Mouse (Mus musculus): ENCODE measurements around the gene Ptgir.
A peak's percentile ranks its signal among the peaks of the same experiment; 100 is the strongest.

Gene Ptgir

DNA sequence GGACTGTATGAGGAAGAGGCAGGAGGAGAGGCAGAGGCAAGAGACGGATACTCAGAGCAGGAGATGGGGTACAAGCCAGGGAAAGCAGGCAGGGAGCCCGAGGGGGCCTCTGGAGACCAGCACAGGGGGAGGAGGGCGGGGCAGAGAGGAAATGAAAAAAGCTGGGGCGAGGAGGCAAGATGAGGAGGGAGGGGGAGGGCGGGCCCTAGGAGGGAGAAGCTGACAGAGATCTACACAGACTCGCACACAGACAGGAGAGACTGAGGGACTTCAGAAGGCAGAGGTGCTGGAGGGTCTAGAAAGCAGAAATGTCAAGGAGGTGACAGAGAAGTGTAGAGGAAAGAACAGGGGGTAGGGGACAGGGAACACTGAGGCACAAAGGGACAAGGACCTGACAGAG is at the start of gene Ptgir:
Ptgir (plus strand) TSS at position 210 of the 400 bp plus-strand sequence.
- DNase-seq (ENCODE audit: low read depth), result peak; percentile 69

DNA sequence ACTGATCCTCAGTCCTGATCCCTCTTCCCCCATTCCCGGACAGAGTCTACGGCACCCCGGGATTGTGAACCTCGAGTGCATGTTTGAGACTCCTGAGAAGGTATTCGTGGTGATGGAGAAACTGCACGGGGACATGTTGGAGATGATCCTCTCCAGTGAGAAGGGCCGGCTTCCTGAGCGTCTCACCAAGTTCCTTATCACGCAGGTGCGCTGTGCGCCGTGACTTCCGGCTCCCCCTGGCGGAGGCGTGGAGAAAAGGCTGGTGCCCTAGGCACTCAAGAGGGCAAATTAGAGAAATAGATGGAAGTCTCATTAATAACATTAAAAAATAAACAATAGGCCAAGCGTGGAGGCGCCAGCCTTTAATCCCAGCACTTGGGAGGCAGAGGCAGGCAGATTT is 48.0 kb upstream of the Ptgir start:
- DNase-seq (ENCODE audit: low read depth), result peak; percentile 74

GRCm38 (mm10) chr7:16859902-16860651 is 46.2 kb upstream of the Ptgir start:
- DNase-seq (ENCODE audit: low read depth), result peak; percentile 85

- no peak for DNase-seq (ENCODE audit: low read depth)
Measured at GRCm38 (mm10) chr7:16867488-16867887, 38.8 kb upstream of the Ptgir start.

GRCm38 (mm10) chr7:16869497-16869896 is 36.8 kb upstream of the Ptgir start:
- no peak for DNase-seq (ENCODE audit: low read depth)

GRCm38 (mm10) chr7:16871600-16871999 is 34.7 kb upstream of the Ptgir start:
- DNase-seq (ENCODE audit: low read depth), result no peak

DNA sequence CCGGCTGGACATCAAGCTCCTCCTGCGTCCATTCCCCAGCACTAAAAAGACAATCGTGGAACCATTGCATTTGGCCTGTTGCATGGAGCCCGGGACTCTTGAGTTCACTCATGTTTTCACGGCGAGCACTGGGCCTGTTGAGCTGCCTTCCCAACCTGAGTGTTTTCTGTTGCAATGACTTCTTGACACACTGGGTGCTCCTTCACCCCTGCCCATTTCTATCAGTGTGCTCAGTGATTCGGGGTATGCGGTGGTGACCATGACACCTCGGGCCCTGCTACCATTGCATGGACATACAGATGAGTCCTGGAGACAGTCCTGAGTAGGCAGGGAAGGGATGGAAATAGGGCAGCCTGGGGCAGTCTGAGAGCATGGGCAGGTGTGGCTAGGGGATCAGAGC is 33.8 kb upstream of the Ptgir start:
- DNase-seq (ENCODE audit: low read depth), result no peak

GRCm38 (mm10) chr7:16873392-16873791 is 32.9 kb upstream of the Ptgir start:
- peak; percentile 36 for DNase-seq (ENCODE audit: low read depth)

DNA sequence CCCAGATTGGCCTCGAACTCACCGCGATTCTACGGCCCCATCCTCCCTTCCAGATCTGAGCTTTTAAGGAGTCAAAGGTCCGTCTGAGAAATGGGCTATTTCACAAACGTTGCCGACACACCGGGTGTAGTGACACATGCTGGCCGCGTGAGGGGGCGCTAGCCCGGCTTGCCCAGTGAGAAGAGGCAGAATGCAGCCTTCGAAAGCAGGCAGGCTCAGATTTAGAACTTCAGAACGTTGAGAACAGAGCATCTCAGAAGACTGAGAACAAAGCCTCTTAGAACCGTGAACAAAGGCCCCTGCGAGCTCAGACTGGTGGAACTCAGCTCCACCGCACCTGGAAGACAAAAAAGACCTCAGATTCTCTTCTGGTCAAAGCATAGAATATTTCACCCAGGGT is 32.1 kb upstream of the Ptgir start:
- peak; percentile 91 for DNase-seq (ENCODE audit: low read depth)

GRCm38 (mm10) chr7:16874756-16875309 is 31.5 kb upstream of the Ptgir start:
- peak; percentile 100 for DNase-seq (ENCODE audit: low read depth)

DNA sequence AGATGAGACGGTGACA is 31.2 kb upstream of the Ptgir start, which contains the start of gene Dact3:
Dact3 (plus strand) TSS at position 8 of the 16 bp plus-strand sequence.
- no peak for DNase-seq (ENCODE audit: low read depth)

GRCm38 (mm10) chr7:16875326-16875725 is 31.0 kb upstream of the Ptgir start:
- DNase-seq (ENCODE audit: low read depth), result no peak

DNA sequence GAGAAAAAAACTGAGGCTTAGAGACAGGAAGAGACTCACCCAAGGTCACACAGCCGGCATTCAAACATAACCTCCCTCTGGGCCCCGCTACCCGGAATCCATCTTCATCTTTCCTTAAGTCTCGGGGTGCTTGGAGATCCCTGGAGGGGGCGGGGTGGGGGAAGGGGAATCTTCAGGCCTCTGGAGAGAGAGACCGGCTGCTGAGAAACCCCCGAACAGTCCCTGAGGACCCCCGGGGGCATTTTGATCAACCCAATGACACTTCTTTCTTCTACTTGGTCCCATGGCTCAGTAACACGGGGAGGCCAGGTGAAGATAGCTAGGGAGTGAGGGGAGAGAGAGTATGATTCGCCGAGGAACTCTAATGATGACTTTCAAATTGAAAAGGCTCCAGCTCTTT is 30.3 kb upstream of the Ptgir start:
- DNase-seq (ENCODE audit: low read depth), result peak; percentile 42

- DNase-seq (ENCODE audit: low read depth), result peak; percentile 29
Measured at GRCm38 (mm10) chr7:16876608-16877007, 29.7 kb upstream of the Ptgir start.

- DNase-seq (ENCODE audit: low read depth), result peak; percentile 42
Measured at GRCm38 (mm10) chr7:16877717-16878116, 28.6 kb upstream of the Ptgir start.

GRCm38 (mm10) chr7:16879796-16880547 is 26.3 kb upstream of the Ptgir start:
- DNase-seq (ENCODE audit: low read depth), result no peak

GRCm38 (mm10) chr7:16880615-16881014 is 25.7 kb upstream of the Ptgir start:
- DNase-seq (ENCODE audit: low read depth), result no peak

- DNase-seq (ENCODE audit: low read depth), result no peak
Measured at GRCm38 (mm10) chr7:16883162-16883561, 23.1 kb upstream of the Ptgir start.

DNA sequence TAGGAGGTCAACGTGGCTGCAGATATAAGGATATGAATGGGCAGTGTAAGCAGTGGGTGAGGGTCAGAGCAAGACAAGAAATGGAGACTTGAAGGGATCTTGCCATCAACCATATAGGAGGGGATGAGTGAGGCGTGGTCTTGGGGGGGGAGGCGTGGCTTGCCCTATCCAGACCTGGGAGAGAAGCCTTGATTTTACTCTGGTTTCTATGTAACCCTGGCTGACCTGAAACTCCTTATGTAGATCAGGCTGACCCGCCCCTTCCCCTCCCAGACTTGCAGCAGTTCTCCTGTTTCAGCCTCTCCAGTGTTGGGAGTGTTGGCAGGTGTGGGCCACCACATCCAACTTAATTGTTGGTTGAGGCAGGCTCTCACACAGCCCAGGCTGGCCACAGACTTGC is 22.0 kb upstream of the Ptgir start:
- no peak for DNase-seq (ENCODE audit: low read depth)

DNA sequence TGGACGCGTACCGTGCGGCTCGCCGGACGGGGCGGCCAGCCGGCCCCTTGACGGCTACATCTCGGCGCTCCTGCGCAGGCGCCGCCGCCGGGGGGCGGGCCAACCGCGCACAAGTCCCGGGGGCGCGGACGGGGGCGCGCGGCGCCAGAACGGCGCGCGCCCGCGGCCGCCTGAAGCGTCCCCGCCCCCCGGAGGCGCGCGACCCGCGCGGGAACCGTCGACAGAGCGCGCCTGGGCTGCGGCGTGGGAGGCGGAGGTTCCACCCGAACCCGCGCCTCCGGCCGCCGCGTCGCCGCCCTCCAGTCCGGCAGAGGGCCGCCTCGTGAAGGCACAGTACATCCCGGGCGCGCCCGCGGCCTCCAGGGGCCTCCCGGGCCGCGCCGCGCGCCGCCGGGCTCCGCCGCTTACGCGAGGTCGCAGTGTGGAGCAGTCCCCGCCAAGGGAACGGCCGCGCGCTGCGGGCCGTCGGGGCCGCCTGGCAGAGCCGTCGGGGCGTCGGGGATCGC is 21.0 kb upstream of the Ptgir start:
- DNase-seq (ENCODE audit: low read depth), result peak; percentile 42

DNA sequence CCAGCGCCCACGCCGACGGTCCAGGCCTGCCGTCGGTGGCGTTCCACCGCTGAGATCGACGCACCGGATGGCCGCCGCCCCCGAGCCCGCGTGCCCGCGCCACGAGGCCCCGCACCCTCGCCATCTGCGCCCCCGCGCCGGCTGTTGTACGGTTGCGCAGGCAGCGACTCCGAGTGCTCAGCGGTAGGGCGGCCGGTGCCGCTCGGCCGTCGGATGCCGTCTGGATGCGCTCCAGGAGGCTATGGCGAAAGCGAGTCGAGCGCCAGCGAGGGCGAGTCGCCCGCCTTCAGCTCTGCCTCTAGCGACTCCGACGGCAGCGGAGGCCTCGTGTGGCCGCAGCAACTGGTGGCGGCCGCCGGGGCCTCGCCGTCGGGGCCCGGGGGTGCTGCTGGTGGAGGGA is 20.4 kb upstream of the Ptgir start:
- no peak for DNase-seq (ENCODE audit: low read depth)

DNA sequence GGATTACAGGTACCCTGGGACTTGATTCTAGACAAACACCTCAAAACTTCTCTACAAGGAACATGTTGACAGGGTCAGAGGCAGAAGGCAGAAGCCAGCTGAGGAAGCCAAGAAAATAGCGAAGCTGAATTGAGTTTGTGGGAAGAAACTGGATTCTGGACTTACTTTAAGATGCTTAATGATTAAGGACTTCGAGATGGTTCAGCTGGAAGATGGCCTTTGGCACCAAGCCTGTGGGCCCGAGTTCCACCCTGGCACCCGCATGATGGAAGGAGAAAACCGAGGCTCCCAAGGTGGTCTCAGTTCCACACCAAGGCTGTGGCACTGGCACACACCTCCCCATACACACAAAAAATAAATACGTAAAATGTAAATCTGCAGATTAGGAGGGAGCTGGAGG is 15.8 kb upstream of the Ptgir start:
- no peak for DNase-seq (ENCODE audit: low read depth)

DNA sequence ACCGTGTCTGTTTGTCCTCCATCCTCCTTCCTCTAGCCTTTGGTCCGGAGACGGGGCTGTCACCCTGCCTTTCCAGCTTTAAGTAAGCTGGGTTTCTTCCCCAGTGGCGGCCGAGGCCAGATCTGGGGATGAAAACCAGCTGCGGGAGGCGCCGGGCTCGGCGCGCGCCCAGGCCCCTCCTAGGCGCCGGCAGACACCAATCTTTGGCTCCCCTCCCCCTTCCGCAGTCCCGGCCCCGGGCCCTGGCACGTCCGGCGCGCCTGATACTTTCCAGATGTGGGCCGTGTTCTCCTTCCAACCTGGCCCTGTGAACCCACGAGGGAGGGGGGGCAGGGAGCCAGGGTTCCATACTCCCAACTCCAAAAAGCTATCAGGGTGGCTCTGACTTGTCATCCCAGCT is 15.3 kb upstream of the Ptgir start:
- DNase-seq (ENCODE audit: low read depth), result peak; percentile 47

Data from induced T-regulatory cell, adult 2 months (primary cell).